Mouse (Mus musculus): ENCODE results near the gene Gucy2e. TPM values are rescaled to one million over a fixed set of nuclear protein-coding genes. Genes with fewer than 3 reads are reported as not detected.

The Gucy2e gene
- 0.51 and 0.69 TPM in 2 replicates for polyA plus RNA-seq (2015; fragmentation: Nextera tagmentation; extraction: Ambion mirVana)

DNA sequence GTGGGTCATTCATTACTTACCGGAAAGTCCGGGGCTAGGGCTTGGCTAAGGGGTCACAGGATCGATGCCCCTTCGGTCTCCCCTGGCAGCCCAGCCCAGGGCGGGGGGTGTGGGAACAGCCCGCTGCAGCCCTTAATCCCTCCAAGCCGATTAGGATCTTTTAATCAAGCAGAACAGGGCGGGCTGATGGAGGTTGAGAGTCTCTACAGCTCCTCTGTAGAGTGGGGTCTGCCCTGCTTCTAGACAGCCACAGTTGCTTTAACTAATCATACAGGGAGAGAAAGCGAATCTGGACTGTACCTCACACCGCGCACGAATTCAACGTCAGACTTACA is at the start of gene Gucy2e:
Gene Gucy2e (minus strand): TSS at position 111 of the 335 bp plus-strand sequence.
- Histone ChIP-seq H3K4me3 (ENCODE audit: low read length) (peak within 1 kb of the TSS; percentile 56), H3K27ac (ENCODE audit: low read depth, low read length) (peak within 1 kb of the TSS; percentile 77), H3K4me1 (ENCODE audit: control insufficient read depth, insufficient read depth, low read depth, low read length) (peaks cover 16% of the 10 kb centered on the region), H3K36me3 (ENCODE audit: control insufficient read depth, insufficient read depth, low read length) (no peaks in the 10 kb centered on the region), H3K27me3 (replicated peaks; ENCODE audit: control insufficient read depth, insufficient read depth, low read length) (peaks cover 7% of the 10 kb centered on the region), H3K9me3 (ENCODE audit: control insufficient read depth, low read length) (no peaks in the 10 kb centered on the region), H3K4me2 (ENCODE audit: low read length) (peak within 1 kb of the TSS; percentile 89), H3K9ac (ENCODE audit: low read depth, low read length) (peak within 1 kb of the TSS; percentile 75)
- 27% methylated on average over 13 of the region's 13 CpGs for WGBS
- ATAC-seq = no peak

DNA sequence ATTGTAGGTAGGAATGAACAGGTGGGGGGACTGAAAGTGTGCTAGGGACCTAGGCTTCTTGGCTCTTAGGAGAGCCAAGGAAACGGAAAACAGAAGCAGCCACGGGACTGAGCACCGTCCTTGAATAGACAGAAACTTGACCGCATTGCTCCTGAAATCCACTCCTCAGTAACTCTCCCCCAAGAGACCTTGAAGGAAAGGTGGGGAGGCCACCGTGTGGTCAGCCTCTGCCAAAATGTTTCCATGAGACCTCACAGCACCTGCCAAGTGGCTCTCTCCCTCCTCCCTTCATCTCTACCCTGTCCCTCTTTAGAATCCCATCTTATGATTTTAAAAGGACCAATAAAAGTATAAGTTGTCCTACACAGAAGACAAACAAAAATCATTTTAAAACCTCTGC is 40.4 kb upstream of the Gucy2e start:
- no peaks in the 10 kb centered on the region for H3K36me3 ChIP-seq (ENCODE audit: control insufficient read depth, insufficient read depth, low read length)
- no peak for ATAC-seq
- H3K27me3 ChIP-seq (replicated peaks; ENCODE audit: control insufficient read depth, insufficient read depth, low read length) = no peaks in the 10 kb centered on the region
- 64% methylated on average over 5 of the region's 5 CpGs for WGBS
- H3K4me3 ChIP-seq (ENCODE audit: low read length) = no peak overlapping the region
- H3K27ac ChIP-seq (ENCODE audit: low read depth, low read length) = no peak overlapping the region
- no peaks in the 10 kb centered on the region for H3K9me3 ChIP-seq (ENCODE audit: control insufficient read depth, low read length)
- no peak overlapping the region for H3K9ac ChIP-seq (ENCODE audit: low read depth, low read length)
- no peak overlapping the region for H3K4me2 ChIP-seq (ENCODE audit: low read length)
- H3K4me1 ChIP-seq (ENCODE audit: control insufficient read depth, insufficient read depth, low read depth, low read length) = no peaks in the 10 kb centered on the region

GRCm38 (mm10) chr11:69276081-69276480 is 39.2 kb upstream of the Gucy2e start:
- Histone ChIP-seq H3K9me3 (ENCODE audit: control insufficient read depth, low read length) (no peaks in the 10 kb centered on the region), H3K9ac (ENCODE audit: low read depth, low read length) (no peak overlapping the region)

GRCm38 (mm10) chr11:69275650-69276049 is 38.8 kb upstream of the Gucy2e start:
- H3K27me3 ChIP-seq (replicated peaks; ENCODE audit: control insufficient read depth, insufficient read depth, low read length) = no peaks in the 10 kb centered on the region
- ATAC-seq = no peak
- no peak overlapping the region for H3K9ac ChIP-seq (ENCODE audit: low read depth, low read length)
- H3K9me3 ChIP-seq (ENCODE audit: control insufficient read depth, low read length) = no peaks in the 10 kb centered on the region
- no peak overlapping the region for H3K27ac ChIP-seq (ENCODE audit: low read depth, low read length)
- H3K36me3 ChIP-seq (ENCODE audit: control insufficient read depth, insufficient read depth, low read length) = no peaks in the 10 kb centered on the region
- H3K4me3 ChIP-seq (ENCODE audit: low read length) = no peak overlapping the region
- WGBS = 73% methylated on average over 6 of the region's 6 CpGs
- H3K4me1 ChIP-seq (ENCODE audit: control insufficient read depth, insufficient read depth, low read depth, low read length) = no peaks in the 10 kb centered on the region
- no peak overlapping the region for H3K4me2 ChIP-seq (ENCODE audit: low read length)

More at GRCm38 (mm10) chr11:69276081-69276480, 39.2 kb upstream of the Gucy2e start:
- Histone ChIP-seq H3K4me3 (ENCODE audit: low read length) (no peak overlapping the region), H3K36me3 (ENCODE audit: control insufficient read depth, insufficient read depth, low read length) (no peaks in the 10 kb centered on the region), H3K4me2 (ENCODE audit: low read length) (no peak overlapping the region), H3K27ac (ENCODE audit: low read depth, low read length) (no peak overlapping the region), H3K4me1 (ENCODE audit: control insufficient read depth, insufficient read depth, low read depth, low read length) (no peaks in the 10 kb centered on the region), H3K27me3 (replicated peaks; ENCODE audit: control insufficient read depth, insufficient read depth, low read length) (no peaks in the 10 kb centered on the region)
- WGBS = 73% methylated on average over 2 of the region's 2 CpGs
- no peak for ATAC-seq

GRCm38 (mm10) chr11:69272122-69272740 is 35.4 kb upstream of the Gucy2e start:
- H3K4me2 ChIP-seq (ENCODE audit: low read length) = no peak overlapping the region
- H3K27ac ChIP-seq (ENCODE audit: low read depth, low read length) = no peak overlapping the region
- H3K4me3 ChIP-seq (ENCODE audit: low read length) = no peak overlapping the region
- no peak for ATAC-seq
- WGBS = 34% methylated on average over 16 of the region's 16 CpGs
- no peaks in the 10 kb centered on the region for H3K27me3 ChIP-seq (replicated peaks; ENCODE audit: control insufficient read depth, insufficient read depth, low read length)
- H3K9ac ChIP-seq (ENCODE audit: low read depth, low read length) = no peak overlapping the region
- no peaks in the 10 kb centered on the region for H3K9me3 ChIP-seq (ENCODE audit: control insufficient read depth, low read length)
- H3K4me1 ChIP-seq (ENCODE audit: control insufficient read depth, insufficient read depth, low read depth, low read length) = no peaks in the 10 kb centered on the region; the same call in 1 of the 2 replicates
- no peaks in the 10 kb centered on the region for H3K36me3 ChIP-seq (ENCODE audit: control insufficient read depth, insufficient read depth, low read length)

- ATAC-seq = no peak
- Histone ChIP-seq H3K9me3 (ENCODE audit: control insufficient read depth, low read length) (no peaks in the 10 kb centered on the region), H3K4me3 (ENCODE audit: low read length) (no peak overlapping the region), H3K9ac (ENCODE audit: low read depth, low read length) (no peak overlapping the region), H3K4me2 (ENCODE audit: low read length) (peak overlapping the region; percentile 29; the same call in 1 of the 2 replicates), H3K4me1 (ENCODE audit: control insufficient read depth, insufficient read depth, low read depth, low read length) (peaks cover 12% of the 10 kb centered on the region), H3K36me3 (ENCODE audit: control insufficient read depth, insufficient read depth, low read length) (no peaks in the 10 kb centered on the region), H3K27ac (ENCODE audit: low read depth, low read length) (no peak overlapping the region), H3K27me3 (replicated peaks; ENCODE audit: control insufficient read depth, insufficient read depth, low read length) (no peaks in the 10 kb centered on the region)
- 19% methylated on average over 13 of the region's 13 CpGs for WGBS
Measured at GRCm38 (mm10) chr11:69269575-69269974, 32.7 kb upstream of the Gucy2e start.

- no peak for ATAC-seq
- Histone ChIP-seq H3K4me2 (ENCODE audit: low read length) (no peak overlapping the region), H3K36me3 (ENCODE audit: control insufficient read depth, insufficient read depth, low read length) (no peaks in the 10 kb centered on the region), H3K9ac (ENCODE audit: low read depth, low read length) (no peak overlapping the region), H3K9me3 (ENCODE audit: control insufficient read depth, low read length) (no peaks in the 10 kb centered on the region), H3K4me3 (ENCODE audit: low read length) (no peak overlapping the region), H3K4me1 (ENCODE audit: control insufficient read depth, insufficient read depth, low read depth, low read length) (peaks cover 12% of the 10 kb centered on the region), H3K27me3 (replicated peaks; ENCODE audit: control insufficient read depth, insufficient read depth, low read length) (no peaks in the 10 kb centered on the region), H3K27ac (ENCODE audit: low read depth, low read length) (no peak overlapping the region)
- 91% methylated on average over 13 of the region's 13 CpGs for WGBS
Measured at GRCm38 (mm10) chr11:69268100-69268499, 31.3 kb upstream of the Gucy2e start.

DNA sequence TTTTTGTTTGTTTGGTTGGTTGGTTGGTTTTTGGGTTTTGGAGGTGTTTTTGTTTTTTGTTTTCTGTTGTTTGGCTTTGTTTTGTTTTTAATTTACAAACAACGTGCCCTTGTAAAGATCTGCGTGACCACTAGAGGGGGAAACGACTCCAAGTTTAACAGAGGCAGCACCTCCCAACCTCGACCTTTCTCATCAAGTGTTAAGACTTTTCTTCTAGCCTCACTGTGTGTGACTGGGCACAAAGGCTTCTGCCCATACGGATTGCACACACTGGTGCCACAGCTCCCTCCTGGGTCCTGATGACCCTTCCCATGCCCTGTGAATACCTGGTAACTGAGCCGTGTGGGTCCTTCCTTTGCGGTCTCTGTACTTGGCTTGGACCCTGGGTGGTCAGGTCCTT is 30.5 kb upstream of the Gucy2e start:
- H3K4me2 ChIP-seq (ENCODE audit: low read length) = no peak overlapping the region
- H3K9me3 ChIP-seq (ENCODE audit: control insufficient read depth, low read length) = no peaks in the 10 kb centered on the region
- 28% methylated on average over 7 of the region's 7 CpGs for WGBS
- H3K27ac ChIP-seq (ENCODE audit: low read depth, low read length) = no peak overlapping the region
- no peak overlapping the region for H3K4me3 ChIP-seq (ENCODE audit: low read length)
- H3K36me3 ChIP-seq (ENCODE audit: control insufficient read depth, insufficient read depth, low read length) = no peaks in the 10 kb centered on the region
- H3K27me3 ChIP-seq (replicated peaks; ENCODE audit: control insufficient read depth, insufficient read depth, low read length) = no peaks in the 10 kb centered on the region
- no peak overlapping the region for H3K9ac ChIP-seq (ENCODE audit: low read depth, low read length)
- peaks cover 12% of the 10 kb centered on the region for H3K4me1 ChIP-seq (ENCODE audit: control insufficient read depth, insufficient read depth, low read depth, low read length)
- peak; percentile 15; the same call in 1 of the 2 replicates for ATAC-seq

DNA sequence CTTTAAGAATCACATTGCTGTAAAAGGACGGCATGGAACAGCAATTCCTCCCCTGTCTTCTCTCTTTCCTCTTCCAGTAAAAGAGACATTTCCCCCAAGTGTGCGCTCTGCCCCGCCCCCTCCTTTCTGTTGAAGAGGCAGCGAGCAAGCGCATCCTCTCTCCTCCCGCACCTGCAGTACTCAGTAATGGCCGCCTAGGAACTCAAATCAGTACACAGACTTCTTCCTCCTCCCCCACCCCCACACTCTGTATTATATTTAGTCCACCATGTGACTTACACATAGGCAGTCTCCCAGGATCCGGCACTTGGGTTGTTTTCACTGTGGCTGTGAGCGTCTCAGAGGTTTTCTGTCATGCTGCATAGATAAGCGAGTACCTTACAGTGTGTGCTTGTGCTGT is 29.4 kb upstream of the Gucy2e start:
- H3K36me3 ChIP-seq (ENCODE audit: control insufficient read depth, insufficient read depth, low read length) = no peaks in the 10 kb centered on the region
- WGBS = 14% methylated on average over 10 of the region's 10 CpGs
- peak overlapping the region; percentile 47 for H3K4me2 ChIP-seq (ENCODE audit: low read length)
- peak overlapping the region; percentile 36; the same call in 1 of the 2 replicates for H3K9ac ChIP-seq (ENCODE audit: low read depth, low read length)
- no peaks in the 10 kb centered on the region for H3K9me3 ChIP-seq (ENCODE audit: control insufficient read depth, low read length)
- peaks cover 12% of the 10 kb centered on the region for H3K4me1 ChIP-seq (ENCODE audit: control insufficient read depth, insufficient read depth, low read depth, low read length)
- H3K27me3 ChIP-seq (replicated peaks; ENCODE audit: control insufficient read depth, insufficient read depth, low read length) = no peaks in the 10 kb centered on the region
- peak overlapping the region; percentile 72 for H3K27ac ChIP-seq (ENCODE audit: low read depth, low read length)
- H3K4me3 ChIP-seq (ENCODE audit: low read length) = peak overlapping the region; percentile 14
- peak; percentile 92 for ATAC-seq
